Mouse (Mus musculus) spleen, adult 2 months (tissue): Measurements from ENCODE around the gene Tbc1d1.

ENCODE experiments used
- CTCF ChIP-seq: fragments of 200-500 bp; IDR thresholded peaks from 2 replicates; pipeline ENCODE4 v1.5.1; 2011; ENCODE audit warnings: mild to moderate bottlenecking, inconsistent platforms; ENCODE audit not compliant: insufficient read depth, insufficient read length, insufficient replicate concordance; ENCODE audit errors: extremely low read depth
- POLR2A ChIP-seq: fragments of 200-500 bp; IDR thresholded peaks from 2 replicates; pipeline ENCODE4 v1.6.1; 2011; ENCODE audit warnings: low read depth, low read length, inconsistent platforms

GRCm38 (mm10) chr5:64295621-64296020, 139.5 kb downstream of the Tbc1d1 start:
- TF ChIP-seq CTCF: no peak
- TF ChIP-seq POLR2A: no peak
